Mouse (Mus musculus) lung, embryonic 15.5 days (tissue): ENCODE measurements around the gene S100a3. TPM values are rescaled to one million over a fixed set of nuclear protein-coding genes. Genes with fewer than 3 reads are reported as not detected.
A peak's percentile ranks its signal among the peaks of the same experiment; 100 is the strongest.

Source experiments
- ATAC-seq: fragments of 200-750 bp; cut with Nextera tagmentation; 2 replicates; pipeline ENCODE4 v1.8.0; 2017; ENCODE audit warnings: moderate number of reproducible peaks, borderline replicate concordance; ENCODE audit not compliant: low FRiP score, low TSS enrichment; ENCODE audit errors: extremely low read depth
- H3K27ac ChIP-seq: fragments of 300-500 bp; sonication (generic); 2 replicates; pipeline ENCODE4 v1.5.1; 2015; ENCODE audit warnings: moderate library complexity, mild to moderate bottlenecking, inconsistent platforms
- H3K27me3 ChIP-seq: fragments of 300-500 bp; sonication (generic); 2 replicates; pipeline ENCODE4 v1.6.1; 2015; ENCODE audit warnings: inconsistent platforms
- H3K36me3 ChIP-seq: fragments of 300-500 bp; sonication (generic); 2 replicates; pipeline ENCODE4 v1.6.1; 2015; ENCODE audit warnings: inconsistent platforms
- H3K4me1 ChIP-seq: fragments of 300-500 bp; sonication (generic); 2 replicates; pipeline ENCODE4 v1.6.1; 2015; ENCODE audit warnings: inconsistent platforms
- H3K4me2 ChIP-seq: fragments of 300-500 bp; sonication (generic); 2 replicates; pipeline ENCODE4 v1.6.1; 2015; ENCODE audit warnings: inconsistent platforms, mild to moderate bottlenecking, moderate library complexity
- H3K4me3 ChIP-seq: fragments of 300-500 bp; sonication (generic); 2 replicates; pipeline ENCODE4 v1.5.1; 2015; ENCODE audit warnings: mild to moderate bottlenecking, inconsistent platforms
- H3K9ac ChIP-seq: fragments of 300-500 bp; sonication (generic); 2 replicates; pipeline ENCODE4 v1.6.1; 2015; ENCODE audit warnings: inconsistent platforms
- H3K9me3 ChIP-seq: fragments of 300-500 bp; sonication (generic); 2 replicates; pipeline ENCODE4 v1.6.1; 2016; ENCODE audit warnings: inconsistent platforms
- WGBS: fragments of 180-500 bp; shearing (Covaris S2); methylation state at CpG from one replicate; pipeline ENCODE4 v1.1.7; 2015; 5-methylcytosine and 5-hydroxymethylcytosine counted together
- polyA plus RNA-seq: library from polyadenylated mRNA; unstranded; fragments of >200 nt; fragmentation: Nextera tagmentation; extraction: Ambion mirVana; gene quantifications from 2 replicates; pipeline ENCODE4 v1.2.1, GENCODE M21; 2015

Gene S100a3
- polyA plus RNA-seq = 0.20 and 0.65 TPM in 2 replicates

- Histone ChIP-seq H3K4me2 (no peak within 1 kb of the TSS), H3K27me3 (no peaks in the 10 kb centered on the region), H3K4me1 (no peaks in the 10 kb centered on the region), H3K36me3 (no peaks in the 10 kb centered on the region), H3K27ac (no peak within 1 kb of the TSS), H3K9me3 (no peaks in the 10 kb centered on the region), H3K9ac (no peak within 1 kb of the TSS), H3K4me3 (no peak within 1 kb of the TSS)
- no peak for ATAC-seq
- 74% methylated on average over 6 of the region's 6 CpGs for WGBS
These were observed at the start of gene S100a3 for GRCm38 (mm10) chr3:90560008-90560628. Gene S100a3 (plus strand): TSS chr3:90560578.

GRCm38 (mm10) chr3:90512276-90512675 lies 48.1 kb upstream of the S100a3 start:
- Histone ChIP-seq H3K36me3 (peaks cover 5% of the 10 kb centered on the region; the same call in 1 of the 2 replicates), H3K9me3 (no peaks in the 10 kb centered on the region), H3K27ac (no peak overlapping the region), H3K4me2 (no peak overlapping the region), H3K9ac (no peak overlapping the region), H3K27me3 (no peaks in the 10 kb centered on the region), H3K4me1 (peaks cover 28% of the 10 kb centered on the region), H3K4me3 (no peak overlapping the region)
- WGBS = 79% methylated on average over 5 of the region's 5 CpGs
- ATAC-seq = no peak

- Histone ChIP-seq H3K36me3 (no peaks in the 10 kb centered on the region), H3K9me3 (no peaks in the 10 kb centered on the region), H3K27ac (no peak overlapping the region), H3K4me2 (peak overlapping the region; percentile 93), H3K4me1 (peaks cover 20% of the 10 kb centered on the region), H3K27me3 (no peaks in the 10 kb centered on the region), H3K4me3 (peak overlapping the region; percentile 46), H3K9ac (no peak overlapping the region)
- WGBS = 69% methylated on average over 9 of the region's 9 CpGs
- ATAC-seq = no peak
These were observed 47.3 kb upstream of the S100a3 start for GRCm38 (mm10) chr3:90512948-90513642.

GRCm38 (mm10) chr3:90513796-90514590 lies 46.4 kb upstream of the S100a3 start, which contains the start of the genes S100a1 and S100a13:
Gene S100a1 (minus strand): TSS chr3:90514392.
Gene S100a13 (plus strand): TSS chr3:90514435.
- no peaks in the 10 kb centered on the region for H3K36me3 ChIP-seq
- H3K4me1 ChIP-seq = peaks cover 19% of the 10 kb centered on the region
- peak within 1 kb of the TSS; percentile 93 for H3K4me2 ChIP-seq
- no peaks in the 10 kb centered on the region for H3K27me3 ChIP-seq
- no peaks in the 10 kb centered on the region for H3K9me3 ChIP-seq
- H3K9ac ChIP-seq = peak within 1 kb of the TSS; percentile 39
- H3K4me3 ChIP-seq = peak within 1 kb of the TSS; percentile 46
- 5% methylated on average over 25 of the region's 25 CpGs for WGBS
- peak; percentile 43; the same call in 1 of the 2 replicates for ATAC-seq
- peak within 1 kb of the TSS; percentile 52; the same call in 1 of the 2 replicates for H3K27ac ChIP-seq

- peak; percentile 82 for ATAC-seq
- Histone ChIP-seq H3K27ac (peak overlapping the region; percentile 52; the same call in 1 of the 2 replicates), H3K9me3 (no peaks in the 10 kb centered on the region), H3K4me3 (peak overlapping the region; percentile 46), H3K9ac (peak overlapping the region; percentile 39), H3K4me2 (peak overlapping the region; percentile 93), H3K27me3 (no peaks in the 10 kb centered on the region), H3K36me3 (no peaks in the 10 kb centered on the region), H3K4me1 (peaks cover 19% of the 10 kb centered on the region)
- 0% methylated on average over 10 of the region's 10 CpGs for WGBS
These were observed 45.7 kb upstream of the S100a3 start for GRCm38 (mm10) chr3:90514691-90515090.

GRCm38 (mm10) chr3:90515242-90515641 lies 45.1 kb upstream of the S100a3 start:
- Histone ChIP-seq H3K4me2 (peak overlapping the region; percentile 93), H3K9ac (peak overlapping the region; percentile 39), H3K4me1 (peaks cover 19% of the 10 kb centered on the region), H3K4me3 (peak overlapping the region; percentile 46), H3K9me3 (no peaks in the 10 kb centered on the region), H3K36me3 (no peaks in the 10 kb centered on the region), H3K27ac (0 out of 2 replicates have a peak overlapping the region, but pooled peaks have one; percentile 52), H3K27me3 (no peaks in the 10 kb centered on the region)
- 45% methylated on average over 1 of the region's 1 CpGs for WGBS
- ATAC-seq = 0 out of 2 replicates have a peak, but pooled peaks have one; percentile 20

GRCm38 (mm10) chr3:90515789-90516188 lies 44.6 kb upstream of the S100a3 start:
- no peaks in the 10 kb centered on the region for H3K36me3 ChIP-seq
- peaks cover 19% of the 10 kb centered on the region for H3K4me1 ChIP-seq
- H3K4me3 ChIP-seq = no peak overlapping the region
- H3K9ac ChIP-seq = no peak overlapping the region
- 87% methylated on average over 4 of the region's 4 CpGs for WGBS
- no peaks in the 10 kb centered on the region for H3K9me3 ChIP-seq
- H3K27ac ChIP-seq = no peak overlapping the region
- peak overlapping the region; percentile 93 for H3K4me2 ChIP-seq
- H3K27me3 ChIP-seq = no peaks in the 10 kb centered on the region
- no peak for ATAC-seq

GRCm38 (mm10) chr3:90517711-90518110 lies 42.7 kb upstream of the S100a3 start:
- Histone ChIP-seq H3K4me2 (no peak overlapping the region), H3K27ac (no peak overlapping the region), H3K9me3 (no peaks in the 10 kb centered on the region), H3K27me3 (no peaks in the 10 kb centered on the region), H3K4me3 (no peak overlapping the region), H3K9ac (no peak overlapping the region), H3K36me3 (no peaks in the 10 kb centered on the region), H3K4me1 (peaks cover 19% of the 10 kb centered on the region)
- ATAC-seq = no peak
- WGBS = 66% methylated on average over 4 of the region's 4 CpGs

GRCm38 (mm10) chr3:90525421-90525820 lies 35.0 kb upstream of the S100a3 start:
- Histone ChIP-seq H3K9me3 (no peaks in the 10 kb centered on the region), H3K4me2 (no peak overlapping the region), H3K9ac (no peak overlapping the region), H3K36me3 (no peaks in the 10 kb centered on the region), H3K27me3 (no peaks in the 10 kb centered on the region), H3K4me1 (peaks cover 15% of the 10 kb centered on the region), H3K27ac (no peak overlapping the region), H3K4me3 (no peak overlapping the region)
- no peak for ATAC-seq
- WGBS = 50% methylated on average over 4 of the region's 4 CpGs

GRCm38 (mm10) chr3:90526076-90526475 lies 34.3 kb upstream of the S100a3 start:
- H3K27ac ChIP-seq = peak overlapping the region; percentile 54
- peaks cover 15% of the 10 kb centered on the region for H3K4me1 ChIP-seq
- no peak overlapping the region for H3K4me2 ChIP-seq
- no peak overlapping the region for H3K9ac ChIP-seq
- H3K9me3 ChIP-seq = no peaks in the 10 kb centered on the region
- no peaks in the 10 kb centered on the region for H3K36me3 ChIP-seq
- 46% methylated on average over 2 of the region's 2 CpGs for WGBS
- no peak overlapping the region for H3K4me3 ChIP-seq
- ATAC-seq = no peak
- H3K27me3 ChIP-seq = no peaks in the 10 kb centered on the region

- Histone ChIP-seq H3K27ac (peak within 1 kb of the TSS; percentile 54), H3K9ac (no peak within 1 kb of the TSS), H3K4me3 (no peak within 1 kb of the TSS), H3K27me3 (no peaks in the 10 kb centered on the region), H3K9me3 (no peaks in the 10 kb centered on the region), H3K4me2 (peak within 1 kb of the TSS; percentile 14; the same call in 1 of the 2 replicates), H3K4me1 (peaks cover 15% of the 10 kb centered on the region), H3K36me3 (no peaks in the 10 kb centered on the region)
- WGBS = 31% methylated on average over 5 of the region's 5 CpGs
- peak; percentile 90 for ATAC-seq
These were observed 33.8 kb upstream of the S100a3 start, which contains the start of gene S100a14 for GRCm38 (mm10) chr3:90526580-90526979. Gene S100a14 (plus strand): TSS chr3:90526856.
